Mouse (Mus musculus) thymus, adult 2 months (tissue): ENCODE results near the gene Rcor1.
"Not testable (repeated sequence)": the region's sequence is repeated elsewhere in the genome, so short reads cannot be mapped to it uniquely, and the experiment has no call there.

Experiments used
- CTCF ChIP-seq: fragments of 200-500 bp; IDR thresholded peaks from 2 replicates; pipeline ENCODE4 v1.5.1; 2012; ENCODE audit warnings: mild to moderate bottlenecking, control low read depth, low read length, moderate library complexity, borderline replicate concordance; ENCODE audit not compliant: control insufficient read depth, poor library complexity, insufficient read depth; ENCODE audit errors: extremely low read depth
- POLR2A ChIP-seq: fragments of 200-500 bp; IDR thresholded peaks from 2 replicates; pipeline ENCODE4 v1.6.1; 2012; ENCODE audit warnings: mild to moderate bottlenecking, low read length, control low read depth, moderate library complexity; ENCODE audit not compliant: control insufficient read depth, poor library complexity, insufficient read depth; ENCODE audit errors: extremely low read depth

DNA sequence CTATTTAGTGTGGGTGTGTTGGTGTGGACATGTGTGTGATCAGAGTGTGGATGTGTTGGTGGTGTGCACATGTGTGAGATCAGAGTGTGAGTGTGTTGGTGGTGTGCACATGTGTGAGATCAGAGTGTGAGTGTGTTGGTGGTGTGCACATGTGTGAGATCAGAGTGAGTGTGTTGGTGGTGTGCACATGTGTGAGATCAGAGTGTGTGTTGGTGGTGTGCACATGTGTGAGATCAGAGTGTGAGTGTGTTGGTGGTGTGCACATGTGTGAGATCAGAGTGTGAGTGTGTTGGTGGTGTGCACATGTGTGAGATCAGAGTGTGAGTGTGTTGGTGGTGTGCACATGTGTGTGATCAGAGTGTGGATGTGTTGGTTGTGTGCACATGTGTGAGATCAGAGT is 30.1 kb downstream of the Rcor1 start:
- not testable (repeated sequence) for TF ChIP-seq POLR2A, CTCF
